Mouse (Mus musculus) left cerebral cortex, postnatal 14 days (tissue): ENCODE data around the gene Myo5c. TPM values are rescaled to one million over a fixed set of nuclear protein-coding genes. Genes with fewer than 3 reads are reported as not detected.

Source experiments
- total RNA-seq, 2 experiments: library from RNA; stranded (reverse); gene quantifications; 2 replicates each; pipeline ENCODE4 v1.2.3; 2021

Myo5c gene
- total RNA-seq, 2 experiments from 2014 or later: 1.9 to 4.0 TPM

Other genes starting within 250 kb of the Myo5c start
- gene Arpp19, start 194.4 kb upstream of the Myo5c start, total RNA-seq: 100 to 1,000 TPM; 280 to 339 TPM
- gene Myo5a, start 161.0 kb upstream of the Myo5c start, total RNA-seq: 100 to 1,000 TPM; 256 TPM
- gene Gnb5, start 74.3 kb downstream of the Myo5c start, total RNA-seq: 100 to 1,000 TPM; 134 to 140 TPM
- gene Bcl2l10, start 115.7 kb downstream of the Myo5c start, total RNA-seq: under 1 TPM in 1 of 2 experiments, not detected in 1; 0.36 TPM
- 10 to 100 TPM; 74.9 to 87.9 TPM for gene Mapk6, start 178.0 kb downstream of the Myo5c start, total RNA-seq
- gene Leo1, start 209.5 kb downstream of the Myo5c start, total RNA-seq: 10 to 100 TPM; 27.9 to 29.4 TPM